Mouse (Mus musculus) E14TG2a.4 (cell line): ENCODE results near the gene Ooep.

Experiments used
- H3K27me3 ChIP-seq: 2 replicates; pipeline ENCODE4 v1.6.1; 2014; ENCODE audit warnings: low read length, control low read depth; ENCODE audit not compliant: insufficient read depth
- H3K36me3 ChIP-seq: 2 replicates; pipeline ENCODE4 v1.6.1; 2014; ENCODE audit warnings: low read length, control low read depth; ENCODE audit not compliant: insufficient read depth
- H3K4me1 ChIP-seq: replicated peaks from 2 replicates; pipeline ENCODE4 v1.6.1; 2014; ENCODE audit warnings: low read depth, low read length, control low read depth
- H3K4me3 ChIP-seq: replicated peaks from 2 replicates; pipeline ENCODE4 v1.5.1; 2014; ENCODE audit warnings: mild to moderate bottlenecking, low read length
- H3K9me3 ChIP-seq: 2 replicates; pipeline ENCODE4 v1.6.1; 2014; ENCODE audit warnings: low read length, control low read depth
- CTCF ChIP-seq: conservative IDR thresholded peaks from 2 replicates; pipeline ENCODE4 v1.5.1; 2014; ENCODE audit warnings: low read length
- NANOG ChIP-seq: IDR thresholded peaks from 2 replicates; pipeline ENCODE4 v1.6.1; 2014; ENCODE audit warnings: borderline replicate concordance, low read length, mixed read lengths
- POU5F1 ChIP-seq: IDR thresholded peaks from 2 replicates; pipeline ENCODE4 v1.6.1; 2014; ENCODE audit warnings: low read length, borderline replicate concordance

Gene Ooep

DNA sequence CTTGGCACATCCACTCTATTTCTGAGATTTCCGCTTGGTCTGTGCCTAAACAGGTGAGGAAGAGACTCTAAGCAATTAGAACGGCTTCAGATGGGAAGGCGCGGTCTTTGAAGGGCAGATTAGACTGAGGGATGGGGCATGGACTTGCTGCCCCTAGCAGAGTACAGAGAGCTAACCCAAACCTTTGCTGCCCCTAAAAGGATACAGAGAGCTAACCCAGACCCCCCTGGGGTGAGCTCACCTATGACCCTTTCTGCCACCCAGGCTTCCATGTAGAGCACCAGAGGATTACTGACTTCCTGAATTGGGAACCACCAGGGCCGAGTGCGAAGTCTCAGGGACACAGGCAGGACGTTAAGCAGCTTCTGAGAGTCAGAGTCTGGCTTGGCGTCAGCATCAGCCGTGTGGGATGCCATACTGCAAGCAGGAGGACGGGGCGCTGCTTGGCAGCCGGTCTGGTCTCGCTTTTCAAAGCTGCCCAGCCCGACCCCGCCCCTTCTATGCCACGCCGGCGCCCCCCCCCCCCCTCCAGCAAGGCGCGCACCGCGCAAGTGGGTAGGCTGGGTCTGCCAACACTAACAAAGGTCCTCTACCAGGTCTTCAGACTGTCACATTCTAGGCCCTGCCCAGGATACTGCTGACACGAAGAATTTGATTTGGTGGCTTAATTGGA lies at the start of gene Ooep:
Gene Ooep (minus strand): TSS at position 613 of the 673 bp plus-strand sequence.
- no peak for TF ChIP-seq POU5F1
- no peak for TF ChIP-seq NANOG
- TF ChIP-seq CTCF = no peak

DNA sequence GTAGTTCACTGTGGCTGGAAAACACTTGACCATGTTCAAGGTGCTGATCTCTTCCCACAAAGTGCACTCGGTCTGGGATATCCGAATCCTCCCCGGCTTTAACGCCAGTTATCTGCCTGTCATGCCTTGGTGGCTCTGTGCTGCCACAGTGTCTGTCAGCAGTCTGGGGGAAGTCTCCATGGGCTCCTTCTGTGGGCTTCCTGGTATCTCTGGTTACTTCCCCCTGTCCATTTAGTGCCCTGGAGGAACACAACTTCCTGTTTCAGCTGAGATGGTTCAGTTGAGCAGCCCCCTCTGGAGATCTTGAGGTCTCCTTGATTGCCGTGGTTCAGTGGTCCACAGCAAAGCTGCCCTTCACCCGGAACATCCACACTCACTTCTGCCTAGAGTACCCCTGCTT lies 49.7 kb upstream of the Ooep start:
- TF ChIP-seq POU5F1 (no peak), CTCF (no peak), NANOG (no peak)
- Histone ChIP-seq H3K27me3 (peaks cover 12% of the 10 kb centered on the region), H3K4me3 (0 out of 2 replicates have a peak overlapping the region, but pooled peaks have one; percentile 70), H3K36me3 (peaks cover 13% of the 10 kb centered on the region), H3K9me3 (no peaks in the 10 kb centered on the region), H3K4me1 (peaks cover 21% of the 10 kb centered on the region)

More for the DNA sequence above, at the start of gene Ooep:
- H3K4me3 ChIP-seq = peak within 1 kb of the TSS; percentile 81
- no peaks in the 10 kb centered on the region for H3K27me3 ChIP-seq
- peaks cover 81% of the 10 kb centered on the region for H3K4me1 ChIP-seq
- peaks cover 8% of the 10 kb centered on the region for H3K36me3 ChIP-seq
- no peaks in the 10 kb centered on the region for H3K9me3 ChIP-seq

DNA sequence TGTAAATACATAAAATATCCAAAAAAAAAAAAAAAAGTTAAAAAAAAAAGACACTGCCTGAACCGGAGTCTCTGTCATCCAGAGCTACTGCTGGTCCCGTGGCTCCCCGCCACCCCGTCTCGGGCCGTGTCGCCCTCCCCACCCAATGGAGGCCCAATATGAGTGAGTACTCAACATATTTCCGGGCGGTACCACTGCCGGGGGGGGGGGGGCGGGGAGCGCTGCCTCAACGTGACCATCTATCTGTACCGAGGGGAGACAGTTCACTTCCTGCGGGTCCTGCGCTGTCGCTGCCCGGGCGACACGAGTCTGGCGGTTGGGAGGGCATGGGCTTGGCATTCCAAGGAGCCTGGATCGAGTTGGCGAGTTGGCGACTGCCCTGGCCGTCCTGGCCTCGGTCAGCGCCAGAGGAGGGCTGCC lies 48.8 kb upstream of the Ooep start:
- H3K27me3 ChIP-seq = peaks cover 12% of the 10 kb centered on the region
- H3K9me3 ChIP-seq = no peaks in the 10 kb centered on the region
- no peak for TF ChIP-seq NANOG
- no peak for TF ChIP-seq POU5F1
- TF ChIP-seq CTCF = no peak
- peaks cover 18% of the 10 kb centered on the region for H3K4me1 ChIP-seq
- H3K4me3 ChIP-seq = peak overlapping the region; percentile 70
- peaks cover 13% of the 10 kb centered on the region for H3K36me3 ChIP-seq

DNA sequence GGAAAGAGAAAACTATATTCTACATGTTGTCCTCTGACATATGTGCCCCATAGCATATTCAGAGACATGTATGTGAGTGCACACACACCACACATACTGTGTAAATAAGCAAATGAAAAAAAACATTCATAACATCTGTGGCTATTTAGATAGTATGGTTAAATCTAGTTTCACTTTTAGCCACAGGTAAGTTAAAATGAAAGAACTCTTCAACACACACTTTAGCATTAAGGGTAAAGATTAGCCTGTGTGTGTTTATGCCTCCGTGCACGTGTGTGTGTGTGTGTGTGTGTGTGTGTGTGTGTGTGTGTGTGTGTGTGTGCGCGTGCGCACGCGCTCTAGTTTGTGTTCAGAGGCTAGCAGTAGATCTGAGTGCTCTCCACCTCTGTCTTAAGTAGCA lies 23.1 kb upstream of the Ooep start:
- Histone ChIP-seq H3K9me3 (no peaks in the 10 kb centered on the region), H3K4me1 (peaks cover 15% of the 10 kb centered on the region), H3K27me3 (peaks cover 9% of the 10 kb centered on the region), H3K36me3 (peaks cover 61% of the 10 kb centered on the region), H3K4me3 (no peak overlapping the region)
- no peak for TF ChIP-seq POU5F1
- no peak for TF ChIP-seq CTCF
- TF ChIP-seq NANOG = no peak

DNA sequence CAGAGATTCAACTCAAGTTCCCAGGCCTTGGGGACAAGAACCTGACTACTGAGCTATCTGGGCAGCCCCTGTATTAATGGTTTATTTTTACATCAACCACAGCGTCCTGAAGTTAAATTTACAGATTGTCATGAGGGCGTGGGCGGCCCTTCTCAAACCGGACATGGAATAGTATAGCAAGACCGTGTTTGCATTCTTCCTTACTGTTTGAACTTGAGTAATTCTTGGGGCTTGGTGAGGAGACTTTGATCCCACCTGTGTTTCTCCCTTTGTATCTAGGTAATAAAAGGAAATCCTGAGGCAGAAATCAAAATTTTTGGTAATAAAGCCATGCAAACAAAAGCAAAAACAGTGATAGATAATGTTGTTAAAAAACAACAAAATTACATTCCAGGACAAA lies 22.0 kb upstream of the Ooep start:
- Histone ChIP-seq H3K9me3 (no peaks in the 10 kb centered on the region), H3K4me1 (peaks cover 20% of the 10 kb centered on the region), H3K4me3 (no peak overlapping the region), H3K36me3 (peaks cover 53% of the 10 kb centered on the region), H3K27me3 (peaks cover 17% of the 10 kb centered on the region)
- no peak for TF ChIP-seq CTCF
- TF ChIP-seq POU5F1 = no peak
- no peak for TF ChIP-seq NANOG

DNA sequence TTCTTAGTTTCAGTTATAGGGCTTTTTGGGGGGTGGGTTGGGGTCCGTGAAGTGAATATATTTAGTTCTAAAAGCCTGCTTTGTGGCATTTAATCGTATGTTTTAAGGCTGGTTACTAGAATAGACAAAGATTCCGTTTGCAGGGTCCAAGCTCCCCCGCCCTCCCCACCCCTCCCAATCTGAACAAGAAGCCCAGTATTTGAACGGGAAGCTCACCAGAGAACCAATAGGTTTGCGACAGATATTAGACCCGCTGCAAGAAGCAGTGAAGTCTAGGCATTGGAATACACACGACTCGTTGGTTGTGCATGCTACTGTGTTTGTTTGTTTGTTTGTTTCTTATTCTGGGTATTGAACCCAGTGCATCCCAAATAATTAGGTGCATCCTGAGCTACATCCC lies 18.0 kb upstream of the Ooep start:
- Histone ChIP-seq H3K27me3 (peaks cover 55% of the 10 kb centered on the region), H3K4me3 (peak overlapping the region; percentile 84), H3K36me3 (peaks cover 24% of the 10 kb centered on the region), H3K9me3 (no peaks in the 10 kb centered on the region), H3K4me1 (peaks cover 37% of the 10 kb centered on the region)
- TF ChIP-seq POU5F1 (no peak), NANOG (no peak), CTCF (no peak)

DNA sequence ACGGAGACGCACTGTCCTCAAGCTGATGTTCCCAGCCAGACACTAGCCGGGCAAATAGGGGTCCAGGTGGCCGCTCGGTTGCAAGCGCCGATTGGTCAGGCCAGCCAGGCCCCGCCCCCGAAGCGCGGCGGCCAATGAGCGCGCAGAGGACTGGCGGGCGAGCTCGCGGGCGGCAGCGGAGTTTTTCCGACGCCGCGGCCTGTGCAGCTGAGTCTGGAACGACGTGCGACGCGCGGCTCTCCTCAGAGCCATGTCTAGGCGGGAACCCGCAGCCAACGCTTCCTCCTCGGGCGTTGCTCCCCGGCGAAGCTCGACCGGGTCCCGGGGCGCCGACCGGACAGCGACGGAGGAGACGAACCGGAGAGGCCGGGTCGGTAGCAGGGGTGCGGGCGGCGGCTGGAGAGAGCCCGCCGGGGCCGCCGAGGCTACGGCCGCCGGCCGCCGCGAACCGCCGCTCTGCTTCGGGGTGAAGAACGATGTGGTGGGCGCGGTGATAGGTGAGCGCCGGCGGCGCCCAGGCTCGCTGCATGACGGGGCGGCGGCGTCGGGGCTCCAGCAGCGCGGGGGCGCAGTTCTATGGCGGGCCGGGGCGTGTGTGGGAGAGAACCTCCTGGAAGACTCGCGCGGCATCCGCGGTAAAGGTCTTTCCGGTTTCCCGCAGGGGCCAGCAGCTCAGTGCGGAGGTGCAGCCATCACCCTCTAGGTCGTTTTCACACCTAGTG lies 17.3 kb upstream of the Ooep start, which contains the start of gene Ddx43:
Gene Ddx43 (plus strand): TSS at position 148 of the 722 bp plus-strand sequence.
- no peak for TF ChIP-seq NANOG
- no peak for TF ChIP-seq POU5F1
- TF ChIP-seq CTCF = no peak

DNA sequence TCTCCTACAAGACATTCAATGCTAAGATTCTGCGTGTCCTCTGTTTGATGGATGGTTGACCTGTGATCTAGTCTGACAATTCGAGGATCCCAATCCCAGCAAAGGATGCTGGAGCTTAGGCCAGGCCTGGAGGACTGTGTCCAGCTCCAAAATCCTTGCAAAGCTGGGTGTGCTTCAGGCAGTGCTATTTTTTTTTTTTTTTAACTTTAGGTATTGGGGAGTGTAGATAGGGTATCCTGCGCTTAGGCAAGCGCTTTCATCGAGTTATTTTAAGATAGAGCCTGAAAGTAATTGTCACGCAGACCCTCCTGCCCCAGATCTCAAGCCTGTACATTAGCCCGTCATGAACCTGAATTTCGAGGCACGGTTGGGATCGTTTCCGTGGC lies 16.7 kb upstream of the Ooep start:
- peaks cover 11% of the 10 kb centered on the region for H3K36me3 ChIP-seq
- H3K4me1 ChIP-seq = peaks cover 37% of the 10 kb centered on the region
- peak overlapping the region; percentile 84; the same call in 1 of the 2 replicates for H3K4me3 ChIP-seq
- TF ChIP-seq POU5F1 = no peak
- TF ChIP-seq CTCF = no peak
- no peak for TF ChIP-seq NANOG
- peaks cover 58% of the 10 kb centered on the region for H3K27me3 ChIP-seq
- H3K9me3 ChIP-seq = no peaks in the 10 kb centered on the region

More for the DNA sequence above, 17.3 kb upstream of the Ooep start, which contains the start of gene Ddx43:
- Histone ChIP-seq H3K9me3 (no peaks in the 10 kb centered on the region), H3K4me1 (peaks cover 37% of the 10 kb centered on the region), H3K27me3 (peaks cover 58% of the 10 kb centered on the region), H3K4me3 (peak within 1 kb of the TSS; percentile 84), H3K36me3 (peaks cover 17% of the 10 kb centered on the region)

DNA sequence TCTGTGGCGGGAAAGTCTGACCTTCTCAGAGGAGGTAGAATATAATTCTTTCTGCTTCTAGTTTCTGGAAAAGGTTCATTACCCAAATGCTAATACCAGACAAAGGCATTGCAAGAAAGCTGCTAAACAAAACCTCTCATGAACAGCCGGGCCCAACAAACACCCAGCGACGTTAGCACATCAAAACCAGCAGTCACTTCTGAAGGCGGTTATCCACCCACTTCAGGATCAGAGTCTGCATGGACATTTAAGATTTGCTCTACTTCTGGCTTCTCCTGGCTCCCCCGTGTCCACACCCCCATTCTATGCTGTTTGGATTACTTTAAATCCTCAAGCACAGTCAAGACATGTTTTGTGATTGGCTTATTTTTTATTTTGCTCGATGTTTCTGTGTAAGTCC lies 16.1 kb upstream of the Ooep start:
- Histone ChIP-seq H3K4me3 (no peak overlapping the region), H3K27me3 (peaks cover 58% of the 10 kb centered on the region), H3K9me3 (no peaks in the 10 kb centered on the region), H3K36me3 (peaks cover 9% of the 10 kb centered on the region), H3K4me1 (peaks cover 42% of the 10 kb centered on the region)
- no peak for TF ChIP-seq NANOG
- no peak for TF ChIP-seq POU5F1
- TF ChIP-seq CTCF = no peak
